Mouse (Mus musculus): ENCODE data around the gene Gcnt1. TPM values are rescaled to one million over a fixed set of nuclear protein-coding genes. Genes with fewer than 3 reads are reported as not detected.
A peak's percentile ranks its signal among the peaks of the same experiment; 100 is the strongest.

Gcnt1 gene
- total and polyA plus RNA-seq, 3 experiments = 1.1 to 12.1 (median 10.8) TPM

DNA sequence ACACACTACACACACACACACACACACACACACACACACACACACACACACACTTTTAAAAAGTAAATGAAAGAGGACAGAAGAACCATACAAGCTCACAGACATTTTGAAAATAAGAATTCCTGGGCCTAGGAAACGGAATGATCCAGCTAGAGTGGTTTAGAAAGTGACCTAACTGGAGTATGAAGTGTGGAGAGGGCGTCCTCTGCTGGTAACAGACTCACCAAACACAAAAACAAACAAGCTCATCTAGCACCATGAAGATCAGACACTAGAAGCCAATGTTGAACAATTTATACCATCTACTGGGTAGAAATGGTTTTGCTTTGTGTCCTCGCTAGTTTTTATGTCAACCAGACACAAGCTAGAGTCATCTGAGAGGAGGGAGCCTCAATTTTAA, 7.9 kb downstream of the Gcnt1 start:
- Histone ChIP-seq H3K79me2 (replicated peaks; ENCODE audit: control insufficient read depth, insufficient read depth, low read length) (no peaks in the 10 kb centered on the region), H3K36me3 (ENCODE audit: control insufficient read depth, insufficient read depth, low read length) (no peaks in the 10 kb centered on the region), H3K27ac (no peak overlapping the region), H3K4me3 (no peak overlapping the region), H3K4me1 (ENCODE audit: control insufficient read depth, insufficient read depth, low read length) (no peaks in the 10 kb centered on the region; the same call in 1 of the 2 replicates), H3K27me3 (ENCODE audit: control insufficient read depth, insufficient read depth, low read length) (no peaks in the 10 kb centered on the region), H3K9ac (ENCODE audit: low read depth, low read length) (no peak overlapping the region)
- WGBS = 36% methylated on average over 3 of the region's 3 CpGs
- TF ChIP-seq POLR2A (IDR thresholded peaks at IDR 0.05; ENCODE audit: insufficient read depth, low read depth, low read length) (no peak), CTCF (IDR thresholded peaks at IDR 0.05) (peak; percentile 81), EP300 (IDR thresholded peaks at IDR 0.05; ENCODE audit: insufficient read depth, low read depth, low read length) (no peak)
- DNase-seq = peak; percentile 38 to 39
- intact Hi-C loops (cut with DNase I) = loop anchor here (2.0 kb wide), 1 partner anchor 240 kb away; no protein-coding TSS in a partner anchor

GRCm38 (mm10) chr19:17361181-17361580, 11.5 kb downstream of the Gcnt1 start:
- no peaks in the 10 kb centered on the region for H3K27me3 ChIP-seq (ENCODE audit: control insufficient read depth, insufficient read depth, low read length)
- H3K9ac ChIP-seq (ENCODE audit: low read depth, low read length) = no peak overlapping the region
- intact Hi-C loops (cut with DNase I) = no loop called here
- no peak overlapping the region for H3K27ac ChIP-seq
- H3K4me3 ChIP-seq = no peak overlapping the region
- no peaks in the 10 kb centered on the region for H3K79me2 ChIP-seq (replicated peaks; ENCODE audit: control insufficient read depth, insufficient read depth, low read length)
- WGBS = 54% methylated on average over 2 of the region's 2 CpGs
- H3K4me1 ChIP-seq (ENCODE audit: control insufficient read depth, insufficient read depth, low read length) = no peaks in the 10 kb centered on the region; the same call in 1 of the 2 replicates
- TF ChIP-seq CTCF (IDR thresholded peaks at IDR 0.05) (no peak), EP300 (IDR thresholded peaks at IDR 0.05; ENCODE audit: insufficient read depth, low read depth, low read length) (no peak), POLR2A (IDR thresholded peaks at IDR 0.05; ENCODE audit: insufficient read depth, low read depth, low read length) (no peak)
- no peaks in the 10 kb centered on the region for H3K36me3 ChIP-seq (ENCODE audit: control insufficient read depth, insufficient read depth, low read length)
- DNase-seq = peak in 1 of 2 experiments; percentile 7

GRCm38 (mm10) chr19:17359315-17359890, 13.2 kb downstream of the Gcnt1 start:
- no peaks in the 10 kb centered on the region for H3K36me3 ChIP-seq (ENCODE audit: control insufficient read depth, insufficient read depth, low read length)
- TF ChIP-seq EP300 (IDR thresholded peaks at IDR 0.05; ENCODE audit: insufficient read depth, low read depth, low read length) (no peak), CTCF (IDR thresholded peaks at IDR 0.05) (no peak), POLR2A (IDR thresholded peaks at IDR 0.05; ENCODE audit: insufficient read depth, low read depth, low read length) (no peak)
- no peak overlapping the region for H3K9ac ChIP-seq (ENCODE audit: low read depth, low read length)
- H3K27ac ChIP-seq = no peak overlapping the region
- intact Hi-C loops (cut with DNase I) = no loop called here
- 82% methylated on average over 14 of the region's 14 CpGs for WGBS
- no peaks in the 10 kb centered on the region for H3K27me3 ChIP-seq (ENCODE audit: control insufficient read depth, insufficient read depth, low read length)
- H3K79me2 ChIP-seq (replicated peaks; ENCODE audit: control insufficient read depth, insufficient read depth, low read length) = no peaks in the 10 kb centered on the region
- peaks cover 2% of the 10 kb centered on the region for H3K4me1 ChIP-seq (ENCODE audit: control insufficient read depth, insufficient read depth, low read length)
- DNase-seq = peak in 1 of 2 experiments; percentile 10
- H3K4me3 ChIP-seq = no peak overlapping the region

DNA sequence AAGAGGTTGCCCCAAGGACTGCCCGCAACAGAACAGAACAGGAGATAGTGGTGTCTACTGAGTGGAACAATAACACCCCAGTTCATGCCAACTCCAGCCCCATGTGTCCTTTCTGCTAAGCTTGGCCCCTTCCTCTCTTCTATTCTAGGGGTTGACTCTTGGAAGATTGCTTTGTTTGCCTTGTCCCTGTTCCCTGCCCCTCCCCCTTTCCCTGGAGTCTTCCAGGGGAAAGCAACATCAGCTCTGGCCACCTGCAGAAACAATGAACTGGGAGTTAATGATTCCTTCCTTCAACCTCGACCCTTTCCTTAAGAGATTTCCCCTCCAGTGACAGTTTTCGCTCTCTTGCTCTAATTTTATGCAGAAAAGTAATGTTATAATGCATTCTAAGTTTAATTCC, 15.3 kb downstream of the Gcnt1 start:
- Histone ChIP-seq H3K36me3 (ENCODE audit: control insufficient read depth, insufficient read depth, low read length) (no peaks in the 10 kb centered on the region), H3K79me2 (replicated peaks; ENCODE audit: control insufficient read depth, insufficient read depth, low read length) (no peaks in the 10 kb centered on the region), H3K4me3 (no peak overlapping the region), H3K4me1 (ENCODE audit: control insufficient read depth, insufficient read depth, low read length) (peaks cover 2% of the 10 kb centered on the region), H3K9ac (ENCODE audit: low read depth, low read length) (no peak overlapping the region), H3K27ac (no peak overlapping the region), H3K27me3 (ENCODE audit: control insufficient read depth, insufficient read depth, low read length) (no peaks in the 10 kb centered on the region)
- WGBS = 44% methylated on average over 3 of the region's 3 CpGs
- peak in 1 of 2 experiments; percentile 7 for DNase-seq
- no peak for TF ChIP-seq CTCF (IDR thresholded peaks at IDR 0.05)
- no peak for TF ChIP-seq EP300 (IDR thresholded peaks at IDR 0.05; ENCODE audit: insufficient read depth, low read depth, low read length)
- TF ChIP-seq POLR2A (IDR thresholded peaks at IDR 0.05; ENCODE audit: insufficient read depth, low read depth, low read length) = no peak
- intact Hi-C loops (cut with DNase I) = no loop called here

DNA sequence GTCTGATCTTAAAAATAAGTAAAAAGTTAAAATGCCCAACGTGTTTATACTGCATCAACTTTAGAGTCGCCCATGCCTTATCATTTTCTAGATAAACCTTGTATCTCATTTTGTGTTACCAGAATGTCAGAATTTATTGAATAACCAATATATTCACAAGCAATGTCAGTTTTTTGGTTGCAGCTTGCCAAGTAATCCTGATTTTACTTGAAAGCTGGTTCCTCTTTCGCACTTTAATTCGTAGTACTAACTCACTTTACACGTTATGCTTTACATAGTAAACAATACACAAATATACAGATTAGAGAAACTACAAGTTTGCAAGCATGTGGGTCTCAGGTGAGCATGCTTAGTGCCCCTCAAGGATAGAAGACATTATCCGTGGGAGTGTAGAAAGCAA, 15.7 kb downstream of the Gcnt1 start:
- whole genome bisulfite sequencing = 55% methylated on average over 6 of the region's 6 CpGs
- Histone ChIP-seq H3K27ac (no peak overlapping the region), H3K4me1 (ENCODE audit: control insufficient read depth, insufficient read depth, low read length) (peaks cover 2% of the 10 kb centered on the region), H3K79me2 (replicated peaks; ENCODE audit: control insufficient read depth, insufficient read depth, low read length) (no peaks in the 10 kb centered on the region), H3K36me3 (ENCODE audit: control insufficient read depth, insufficient read depth, low read length) (no peaks in the 10 kb centered on the region), H3K9ac (ENCODE audit: low read depth, low read length) (no peak overlapping the region), H3K27me3 (ENCODE audit: control insufficient read depth, insufficient read depth, low read length) (no peaks in the 10 kb centered on the region), H3K4me3 (peak overlapping the region; percentile 54; the same call in 1 of the 2 replicates)
- intact Hi-C loops (cut with DNase I) = loop anchor here (1.0 kb wide), 1 partner anchor 194 kb away; no protein-coding TSS in a partner anchor
- TF ChIP-seq EP300 (IDR thresholded peaks at IDR 0.05; ENCODE audit: insufficient read depth, low read depth, low read length) (no peak), POLR2A (IDR thresholded peaks at IDR 0.05; ENCODE audit: insufficient read depth, low read depth, low read length) (no peak), CTCF (IDR thresholded peaks at IDR 0.05) (no peak)
- DNase-seq = no peak

Measured in heart, adult 2 months (tissue).